Mouse (Mus musculus): ENCODE results near the gene Sorl1. TPM values are rescaled to one million over a fixed set of nuclear protein-coding genes. Genes with fewer than 3 reads are reported as not detected.

Sorl1 gene
- total RNA-seq (2014; fragmentation: Nextera tagmentation) (1.4 and 1.6 TPM in 2 replicates), total RNA-seq (2017) (1.4 and 1.7 TPM in 2 replicates)

DNA sequence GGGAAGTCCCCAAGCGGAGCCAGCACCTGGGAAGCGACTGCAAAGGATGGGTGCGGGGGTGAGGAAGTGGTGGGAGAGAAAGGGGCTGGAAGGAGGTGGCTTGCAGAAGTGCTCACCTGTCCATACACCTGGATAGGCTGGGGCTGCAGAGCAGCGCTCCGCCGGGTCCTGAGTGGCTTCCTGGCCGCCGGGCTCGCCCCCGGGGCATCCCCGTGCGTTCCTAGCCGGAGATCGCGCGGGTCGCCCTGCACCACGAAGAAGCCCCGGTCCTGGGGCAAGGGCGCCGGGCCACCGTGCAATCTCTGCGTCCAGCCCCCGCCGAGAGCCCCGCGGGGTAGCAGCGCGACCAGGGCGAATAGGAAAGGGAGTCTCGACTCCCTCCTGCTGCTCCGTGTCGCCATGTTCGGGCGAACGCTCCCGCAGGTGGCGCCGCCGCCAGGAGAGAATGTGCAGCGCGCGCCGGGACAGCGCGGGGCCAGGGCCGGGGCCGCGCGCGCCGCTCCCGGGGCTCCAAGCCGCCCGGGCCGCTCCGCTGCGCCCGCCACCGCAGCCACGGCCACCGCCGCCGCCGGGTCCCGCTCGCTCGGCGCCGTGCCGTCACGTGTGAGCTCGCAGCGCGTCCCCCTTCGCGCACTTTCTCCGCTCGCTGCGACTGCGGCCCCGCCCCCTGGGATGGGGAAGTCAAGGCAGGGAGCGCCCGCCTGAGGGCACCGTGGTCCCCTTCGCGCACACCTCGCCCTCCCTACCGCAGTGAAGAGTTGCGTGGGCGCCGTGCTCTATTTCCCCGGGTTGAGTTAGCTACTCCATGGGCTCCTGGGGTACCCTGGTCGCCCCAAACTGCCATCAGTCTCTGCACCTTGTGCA lies at the start of gene Sorl1:
Gene Sorl1, minus strand, starts transcription at position 585 of the 864 bp plus-strand sequence.
- no peak for ATAC-seq (replicated peaks; ENCODE audit: low FRiP score, low TSS enrichment, poor library complexity, severe bottlenecking)

DNA sequence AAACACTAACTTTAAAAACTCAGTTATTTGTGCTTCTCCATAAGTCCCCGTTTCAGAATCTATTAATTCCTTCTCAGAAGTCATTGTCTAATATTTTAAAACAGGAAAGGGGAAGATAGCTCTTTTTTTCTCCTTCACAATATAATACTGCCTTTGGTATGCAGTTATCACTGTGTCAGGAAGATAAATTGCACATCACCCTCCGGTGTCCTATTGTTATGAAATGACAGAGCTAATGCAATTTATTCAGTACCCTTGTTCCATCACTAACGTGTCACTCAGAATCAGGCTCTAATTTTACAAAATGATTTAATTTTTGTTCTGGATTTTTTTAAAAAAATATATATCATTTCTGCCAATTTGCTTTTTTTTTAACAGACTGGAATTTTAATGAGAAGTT lies 49.7 kb upstream of the Sorl1 start:
- ATAC-seq (replicated peaks; ENCODE audit: low FRiP score, low TSS enrichment, poor library complexity, severe bottlenecking), result no peak

DNA sequence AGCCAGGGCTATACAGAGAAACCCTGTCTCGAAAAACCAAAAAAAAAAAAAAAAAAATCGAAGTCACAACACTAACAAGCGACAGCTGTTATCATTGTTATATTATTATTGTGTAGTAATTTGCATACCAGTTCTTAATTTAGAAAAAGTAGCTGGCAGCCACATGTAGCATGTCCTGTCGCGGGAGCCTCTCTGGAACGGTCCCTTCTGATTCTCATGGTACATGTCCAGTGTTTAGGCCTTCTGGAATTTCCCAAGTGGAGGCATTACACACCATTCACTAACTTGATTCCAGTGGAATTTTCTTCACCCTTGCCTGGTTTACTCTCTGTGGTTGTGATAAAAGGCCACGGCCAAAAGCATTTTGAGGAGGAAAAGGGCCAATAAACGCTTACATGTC lies 45.4 kb upstream of the Sorl1 start:
- no peak for ATAC-seq (replicated peaks; ENCODE audit: low FRiP score, low TSS enrichment, poor library complexity, severe bottlenecking)

DNA sequence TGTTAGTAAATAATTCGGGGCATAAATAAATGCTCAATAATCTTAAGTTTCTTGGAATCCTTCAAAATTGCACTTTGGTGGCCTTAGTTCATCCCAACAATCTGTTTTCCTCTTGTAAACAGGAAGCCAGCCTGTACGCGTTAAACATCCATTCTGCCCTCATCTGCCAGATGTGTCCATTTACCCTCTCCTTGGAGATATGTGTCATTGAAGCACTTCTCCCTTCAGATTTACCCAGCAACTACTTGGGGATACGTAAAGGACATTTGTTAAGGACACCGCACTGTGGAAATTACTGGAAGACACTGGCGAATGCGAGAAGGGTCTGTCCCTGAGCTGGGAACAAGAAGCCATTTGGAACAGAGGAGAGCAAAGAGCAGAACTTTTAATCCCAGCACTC lies 44.9 kb upstream of the Sorl1 start:
- no peak for ATAC-seq (replicated peaks; ENCODE audit: low FRiP score, low TSS enrichment, poor library complexity, severe bottlenecking)

DNA sequence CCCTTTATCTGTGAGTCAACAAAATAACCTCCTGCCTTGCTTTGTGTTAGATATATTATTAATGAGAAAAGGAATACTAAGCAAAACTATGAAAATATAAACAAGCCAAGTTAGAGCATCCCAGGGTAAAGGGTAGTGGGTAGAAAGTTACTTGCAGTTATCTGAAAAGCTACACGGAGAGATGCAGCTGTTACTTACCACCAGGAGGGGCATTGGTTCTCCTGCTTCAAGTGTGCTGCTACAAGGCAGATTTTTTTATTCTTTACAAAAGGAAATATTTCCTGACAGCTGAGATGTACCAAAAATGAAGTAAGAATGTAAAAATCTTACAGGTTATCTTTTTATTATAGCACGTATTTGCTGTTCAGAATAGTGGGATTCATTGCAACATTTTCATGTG lies 40.8 kb upstream of the Sorl1 start:
- ATAC-seq (replicated peaks; ENCODE audit: low FRiP score, low TSS enrichment, poor library complexity, severe bottlenecking), result no peak

- no peak for ATAC-seq (replicated peaks; ENCODE audit: low FRiP score, low TSS enrichment, poor library complexity, severe bottlenecking)
Measured at GRCm38 (mm10) chr9:42163011-42163410, 38.9 kb upstream of the Sorl1 start.

DNA sequence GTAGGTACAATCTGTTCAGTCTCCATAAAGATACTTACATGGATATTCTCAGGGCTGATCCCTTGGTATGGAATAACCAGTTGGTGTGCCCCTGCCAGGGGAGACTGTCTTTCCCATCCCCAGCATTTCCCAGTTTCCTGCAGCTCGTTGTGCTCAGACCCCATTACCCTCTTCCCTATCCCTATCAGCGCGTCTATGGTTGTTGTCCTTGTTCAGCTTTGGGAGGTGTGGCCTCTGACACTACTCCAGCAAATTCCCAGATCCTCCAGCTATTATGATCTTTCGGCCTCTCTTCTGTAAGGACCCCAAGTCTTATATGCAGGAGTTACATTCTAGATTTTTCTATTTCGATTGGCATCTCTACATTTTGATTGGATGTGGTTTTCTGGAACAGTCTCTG lies 35.3 kb upstream of the Sorl1 start:
- no peak for ATAC-seq (replicated peaks; ENCODE audit: low FRiP score, low TSS enrichment, poor library complexity, severe bottlenecking)

GRCm38 (mm10) chr9:42158652-42159051 lies 34.6 kb upstream of the Sorl1 start:
- ATAC-seq (replicated peaks; ENCODE audit: low FRiP score, low TSS enrichment, poor library complexity, severe bottlenecking), result no peak

DNA sequence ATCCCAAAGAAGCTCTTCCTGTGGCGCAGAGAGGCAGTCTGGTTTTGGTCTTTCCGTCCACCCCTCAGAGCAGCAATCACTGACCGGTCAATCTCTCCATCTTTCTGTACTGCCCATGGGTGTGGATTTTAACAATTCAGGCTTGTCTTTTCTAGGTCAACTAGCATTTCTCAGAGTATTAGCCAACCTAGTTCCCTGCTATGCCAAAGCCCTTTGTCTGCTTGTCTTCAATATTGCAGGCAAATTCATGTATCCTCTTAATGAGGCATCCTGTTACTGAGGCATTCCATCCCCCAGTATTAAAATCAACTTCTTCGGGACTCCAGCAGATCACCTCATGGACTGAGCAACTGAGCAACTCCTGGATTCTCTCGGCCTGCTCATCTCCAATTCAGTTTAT lies 33.9 kb upstream of the Sorl1 start:
- ATAC-seq (replicated peaks; ENCODE audit: low FRiP score, low TSS enrichment, poor library complexity, severe bottlenecking), result no peak

- no peak for ATAC-seq (replicated peaks; ENCODE audit: low FRiP score, low TSS enrichment, poor library complexity, severe bottlenecking)
Measured at GRCm38 (mm10) chr9:42156566-42156965, 32.5 kb upstream of the Sorl1 start.

- no peak for ATAC-seq (replicated peaks; ENCODE audit: low FRiP score, low TSS enrichment, poor library complexity, severe bottlenecking)
Measured at GRCm38 (mm10) chr9:42154682-42155081, 30.6 kb upstream of the Sorl1 start.

DNA sequence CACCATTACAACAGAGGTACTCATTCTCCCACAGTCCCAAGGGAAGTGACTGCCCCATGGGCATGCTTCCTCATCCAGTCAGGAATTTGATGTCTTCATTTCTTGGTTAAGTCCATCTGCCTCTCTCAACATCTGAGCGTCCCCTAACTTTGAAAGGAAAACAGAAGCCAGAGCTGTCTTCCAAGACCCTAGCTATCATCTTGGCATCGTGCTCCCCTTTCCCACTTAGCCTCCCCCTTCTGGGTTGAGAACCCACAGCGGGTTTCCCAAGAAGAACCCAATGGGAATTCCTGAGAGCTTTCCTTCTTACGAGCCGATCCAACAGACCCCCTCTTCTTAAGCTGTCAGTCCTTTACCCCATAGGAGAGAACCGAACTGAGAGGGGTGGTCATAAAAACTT lies 24.7 kb upstream of the Sorl1 start:
- no peak for ATAC-seq (replicated peaks; ENCODE audit: low FRiP score, low TSS enrichment, poor library complexity, severe bottlenecking)

DNA sequence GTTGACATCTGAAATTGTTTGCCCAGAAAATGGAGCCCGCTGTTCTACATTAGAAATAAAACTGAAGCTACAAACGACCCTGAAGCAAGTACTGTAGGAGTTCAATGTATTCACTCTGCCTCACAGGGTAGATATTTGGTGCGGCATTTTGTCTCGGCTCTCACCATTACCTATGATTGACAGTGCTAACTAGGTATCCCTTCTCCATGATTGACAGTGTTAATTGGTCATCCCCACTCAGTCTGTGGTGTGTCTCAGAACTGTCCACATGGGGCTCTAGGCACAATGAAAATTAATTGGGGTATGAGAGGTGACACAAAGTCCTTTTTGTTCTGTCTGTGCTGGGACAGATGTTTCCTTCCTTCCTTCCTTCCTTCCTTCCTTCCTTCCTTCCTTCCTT lies 23.9 kb upstream of the Sorl1 start:
- no peak for ATAC-seq (replicated peaks; ENCODE audit: low FRiP score, low TSS enrichment, poor library complexity, severe bottlenecking)

- ATAC-seq (replicated peaks; ENCODE audit: low FRiP score, low TSS enrichment, poor library complexity, severe bottlenecking), result no peak
Measured at GRCm38 (mm10) chr9:42146463-42146862, 22.4 kb upstream of the Sorl1 start.

GRCm38 (mm10) chr9:42141549-42142210 lies 17.6 kb upstream of the Sorl1 start:
- no peak for ATAC-seq (replicated peaks; ENCODE audit: low FRiP score, low TSS enrichment, poor library complexity, severe bottlenecking)

GRCm38 (mm10) chr9:42138248-42138858 lies 14.3 kb upstream of the Sorl1 start:
- no peak for ATAC-seq (replicated peaks; ENCODE audit: low FRiP score, low TSS enrichment, poor library complexity, severe bottlenecking)

DNA sequence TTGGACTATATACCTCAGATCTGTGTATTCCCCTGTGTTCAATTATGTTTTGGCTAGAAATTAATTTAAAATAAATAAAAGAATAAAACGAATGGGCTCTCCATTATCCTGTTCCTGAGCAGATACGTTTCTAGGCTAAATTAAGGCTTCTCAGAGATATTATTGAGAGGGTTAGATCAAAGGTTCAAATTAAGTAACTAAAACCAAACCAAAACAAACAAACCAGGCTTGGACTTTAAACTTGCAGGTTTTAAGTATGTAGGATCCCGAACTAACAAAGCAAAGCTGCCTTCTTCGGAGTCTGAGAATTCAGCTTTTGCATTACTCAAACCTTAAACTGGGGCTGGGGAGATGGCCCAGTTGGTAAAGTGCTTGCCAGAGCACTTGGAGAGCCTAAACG lies 13.5 kb upstream of the Sorl1 start:
- no peak for ATAC-seq (replicated peaks; ENCODE audit: low FRiP score, low TSS enrichment, poor library complexity, severe bottlenecking)

- ATAC-seq (replicated peaks; ENCODE audit: low FRiP score, low TSS enrichment, poor library complexity, severe bottlenecking), result no peak
Measured at GRCm38 (mm10) chr9:42130793-42131760, 7.0 kb upstream of the Sorl1 start.

- ATAC-seq (replicated peaks; ENCODE audit: low FRiP score, low TSS enrichment, poor library complexity, severe bottlenecking), result no peak
Measured at GRCm38 (mm10) chr9:42127983-42128382, 3.9 kb upstream of the Sorl1 start.

All from megakaryocyte-erythroid progenitor cell, adult 5-6 weeks (primary cell).